Mouse (Mus musculus): Measurements from ENCODE around the gene Traf1.

The Traf1 gene

DNA sequence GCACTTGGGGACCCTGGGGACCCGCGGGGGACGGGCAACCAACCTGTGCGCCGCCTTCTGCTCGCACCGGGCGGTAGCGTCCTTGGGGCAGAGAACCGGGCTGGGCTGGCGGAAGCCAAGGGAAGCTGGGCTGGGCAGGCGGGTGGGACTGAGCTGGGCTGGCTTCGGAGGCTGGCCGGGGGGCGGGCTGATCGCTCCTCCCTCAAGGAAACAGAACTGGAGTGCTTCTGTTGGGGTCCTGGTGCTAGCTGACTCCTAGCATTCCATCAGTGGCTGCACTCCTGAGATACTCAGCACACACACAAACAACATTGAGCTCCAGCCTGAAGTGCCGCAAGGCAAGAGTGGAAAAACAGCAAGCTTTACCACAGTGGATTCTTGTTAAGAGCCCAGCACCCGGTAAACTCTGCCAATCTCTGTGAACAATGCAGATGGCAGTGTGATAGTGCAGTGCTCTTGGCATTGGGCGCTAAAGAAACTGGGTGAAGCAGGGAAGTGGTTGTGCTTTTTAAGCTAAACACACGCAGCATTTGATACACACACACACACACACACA lies at the start of gene Traf1:
Gene Traf1, minus strand, starts transcription at position 292 of the 556 bp plus-strand sequence.
- no peak for DNase-seq

DNA sequence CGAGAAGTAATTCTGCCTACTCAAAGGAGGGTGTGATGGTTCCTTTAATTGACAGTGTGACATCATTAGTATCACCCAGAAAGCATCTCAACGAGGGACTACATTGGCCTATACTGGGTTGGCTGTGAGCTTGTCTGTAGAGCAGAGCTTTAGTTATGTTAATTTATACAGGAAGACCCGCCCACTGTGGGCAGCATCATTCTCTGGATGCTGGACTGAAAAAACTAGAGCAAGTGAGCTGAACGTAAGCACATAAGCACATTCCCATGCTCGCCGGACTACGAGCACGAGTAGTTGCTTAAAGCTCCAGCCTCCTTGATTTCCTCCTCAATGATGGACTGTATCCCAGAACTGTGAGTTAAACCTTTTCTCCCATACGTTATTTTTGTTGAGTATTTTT lies 37.4 kb upstream of the Traf1 start:
- DNase-seq, result no peak

DNA sequence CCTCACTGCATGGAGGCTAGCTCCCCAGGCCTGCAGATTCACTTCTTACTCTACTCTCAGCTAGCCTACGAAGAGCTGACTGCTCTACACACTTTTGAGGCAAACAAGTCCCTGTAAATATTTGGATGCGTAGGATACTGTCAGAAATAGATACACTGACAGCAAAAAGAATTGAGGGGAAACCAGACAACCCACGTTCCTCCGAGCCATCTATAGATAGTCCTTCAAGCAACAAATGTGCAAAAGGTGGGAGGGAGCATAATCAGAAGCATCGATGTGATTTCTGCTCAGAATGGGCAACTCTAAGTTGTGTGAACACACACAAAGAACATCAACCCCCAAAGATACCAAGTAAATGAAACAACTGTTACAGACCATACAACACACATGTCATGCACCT lies 34.9 kb upstream of the Traf1 start:
- no peak for DNase-seq

DNA sequence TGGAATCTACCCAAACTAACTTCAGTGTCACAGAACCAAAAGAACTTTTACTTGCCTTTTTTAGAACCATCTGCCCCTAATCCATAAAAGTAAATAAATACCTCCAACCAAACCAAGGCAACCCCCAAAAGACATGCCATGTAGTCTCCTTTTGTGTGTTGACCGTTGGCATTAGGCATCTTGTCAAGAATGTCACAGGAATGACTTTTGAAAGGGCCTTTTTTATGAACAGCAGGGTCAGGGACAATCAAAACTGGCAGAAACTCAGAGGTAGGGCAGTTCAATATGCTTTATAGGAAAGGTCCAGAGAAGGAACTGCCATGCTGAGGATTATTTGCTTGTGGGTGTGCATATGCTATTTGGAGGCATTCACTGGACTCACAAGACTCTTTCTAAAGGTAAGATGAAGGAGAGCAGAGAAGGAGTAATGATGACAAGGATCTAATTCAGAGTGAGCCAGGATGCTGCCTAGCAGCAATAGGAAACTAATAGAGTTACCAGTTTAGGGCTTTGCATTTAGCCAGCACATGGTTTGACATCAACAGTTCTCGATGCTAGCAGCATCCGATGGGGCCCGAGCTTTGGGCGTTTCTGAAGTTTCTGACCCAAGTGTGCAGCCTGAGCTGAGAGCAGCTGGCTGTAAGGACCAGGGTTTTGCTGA lies 32.3 kb upstream of the Traf1 start:
- DNase-seq, result no peak

DNA sequence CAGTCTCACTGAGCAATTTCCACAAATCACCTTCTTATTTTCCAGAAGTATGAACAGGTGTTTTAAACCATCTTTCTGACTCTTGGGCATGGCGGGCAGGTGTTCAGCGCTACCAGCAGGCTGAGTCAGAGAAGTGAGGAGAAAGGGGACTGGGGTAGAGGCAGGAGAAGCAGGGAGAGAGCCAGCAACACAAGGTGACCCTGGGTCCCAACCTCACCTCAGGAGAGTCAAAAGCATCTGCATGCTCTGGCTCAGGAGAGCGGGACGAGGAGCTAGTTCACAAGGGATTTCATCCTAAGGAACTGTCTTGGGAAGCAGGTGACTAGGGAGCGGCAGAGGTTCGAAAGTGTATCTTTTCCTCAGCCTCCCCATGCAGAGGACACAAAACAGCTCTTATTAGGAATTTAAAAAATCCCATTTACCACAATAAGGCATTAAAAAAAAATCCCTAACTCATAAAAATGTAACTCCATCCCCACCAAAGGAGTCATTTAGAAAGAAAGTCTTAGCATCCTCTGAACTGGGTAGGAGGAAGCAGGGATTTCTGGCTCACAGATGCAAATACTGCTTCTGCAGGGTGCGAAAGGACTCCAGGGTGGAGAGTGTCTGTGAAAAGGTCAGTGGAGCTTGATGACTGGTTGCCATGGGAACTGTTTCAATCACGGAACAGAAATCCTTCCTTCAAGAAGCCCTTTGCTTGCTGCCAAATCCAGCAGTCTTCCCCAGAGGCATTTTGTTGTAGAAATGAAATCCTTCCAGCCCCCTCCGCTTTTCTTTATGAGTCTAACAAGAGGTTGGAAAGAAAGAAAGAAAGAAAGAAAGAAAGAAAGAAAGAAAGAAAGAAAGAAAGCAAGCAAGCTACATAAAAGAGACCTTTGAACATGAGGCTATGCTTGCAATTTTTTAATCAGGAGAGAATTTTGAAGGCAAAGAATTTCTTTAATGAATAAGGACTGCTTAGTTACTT lies 31.4 kb upstream of the Traf1 start:
- no peak for DNase-seq

DNA sequence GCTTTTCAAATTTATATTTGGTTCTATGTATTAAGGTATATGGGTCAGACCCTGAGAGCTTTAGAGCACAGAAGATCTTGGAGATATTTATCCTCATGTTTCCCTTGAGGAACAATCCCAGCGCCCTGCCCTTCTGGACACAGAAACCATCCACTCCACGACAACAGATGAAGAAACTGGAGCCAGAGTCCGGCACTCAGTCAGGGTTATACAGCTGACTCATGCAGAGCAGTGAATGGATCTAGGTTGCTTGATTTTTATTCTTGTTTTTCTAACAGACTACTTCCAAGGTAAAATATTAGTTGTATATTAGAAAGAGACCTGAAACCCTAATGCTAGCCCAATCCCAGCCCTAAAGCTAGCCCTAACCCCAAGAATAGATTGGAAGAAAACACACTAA lies 30.4 kb upstream of the Traf1 start:
- DNase-seq, result no peak

DNA sequence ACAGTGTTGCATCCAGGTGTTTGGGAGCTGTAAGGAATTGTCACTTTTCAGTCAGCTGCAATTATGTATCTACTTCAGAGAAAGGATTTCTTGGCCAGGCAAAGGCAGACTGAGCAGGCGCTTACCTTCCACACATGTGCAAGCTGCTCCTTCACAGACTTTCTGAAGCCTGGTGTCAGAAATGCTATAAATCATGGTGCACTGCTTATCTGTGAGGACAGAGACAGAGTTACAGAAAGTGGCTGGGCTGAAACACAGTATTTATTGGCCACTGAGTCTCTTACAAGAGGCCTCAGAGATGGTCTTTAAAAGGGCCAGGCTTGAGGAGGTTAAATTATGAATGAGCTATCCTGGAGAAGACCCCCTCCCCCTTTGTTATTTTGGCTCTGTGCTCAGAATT lies 28.2 kb upstream of the Traf1 start:
- no peak for DNase-seq

DNA sequence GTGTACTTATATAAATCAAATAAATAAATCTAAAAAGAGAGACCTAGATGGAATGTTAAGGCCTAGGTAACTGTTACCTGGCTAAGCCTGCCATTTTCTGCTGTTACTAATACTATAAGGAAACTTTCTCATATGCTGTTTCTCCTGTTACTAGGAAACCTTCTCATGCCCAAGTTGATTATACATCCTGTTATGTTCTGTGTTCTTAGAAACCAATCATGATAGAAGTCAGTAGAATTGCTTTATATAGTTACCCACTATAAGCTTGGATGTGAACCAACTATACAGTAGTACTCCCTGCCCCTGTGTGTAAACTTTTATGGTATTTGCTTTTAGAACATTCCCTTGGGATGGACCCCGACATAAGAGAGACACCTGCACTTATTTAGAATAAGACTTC lies 26.0 kb upstream of the Traf1 start:
- DNase-seq, result no peak

DNA sequence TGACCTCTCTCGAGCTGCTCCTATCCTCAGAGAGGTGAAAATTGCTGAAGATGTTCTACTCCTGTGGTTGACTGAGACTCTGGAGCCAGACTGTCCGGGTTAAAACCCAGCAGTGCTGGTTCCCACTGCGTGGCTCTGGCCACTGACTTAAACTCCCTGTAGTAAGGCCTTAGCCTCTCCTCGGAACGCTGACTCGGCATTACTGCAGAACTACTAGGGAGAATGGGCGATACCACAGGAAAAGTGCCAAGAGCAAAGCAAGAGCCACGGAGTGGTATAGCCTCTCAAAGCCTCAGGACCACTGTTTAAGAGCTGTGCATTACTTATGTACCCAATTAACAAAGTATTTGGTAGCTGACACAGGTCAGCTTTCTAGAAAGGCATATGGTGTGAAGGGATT lies 23.3 kb upstream of the Traf1 start:
- DNase-seq, result no peak

DNA sequence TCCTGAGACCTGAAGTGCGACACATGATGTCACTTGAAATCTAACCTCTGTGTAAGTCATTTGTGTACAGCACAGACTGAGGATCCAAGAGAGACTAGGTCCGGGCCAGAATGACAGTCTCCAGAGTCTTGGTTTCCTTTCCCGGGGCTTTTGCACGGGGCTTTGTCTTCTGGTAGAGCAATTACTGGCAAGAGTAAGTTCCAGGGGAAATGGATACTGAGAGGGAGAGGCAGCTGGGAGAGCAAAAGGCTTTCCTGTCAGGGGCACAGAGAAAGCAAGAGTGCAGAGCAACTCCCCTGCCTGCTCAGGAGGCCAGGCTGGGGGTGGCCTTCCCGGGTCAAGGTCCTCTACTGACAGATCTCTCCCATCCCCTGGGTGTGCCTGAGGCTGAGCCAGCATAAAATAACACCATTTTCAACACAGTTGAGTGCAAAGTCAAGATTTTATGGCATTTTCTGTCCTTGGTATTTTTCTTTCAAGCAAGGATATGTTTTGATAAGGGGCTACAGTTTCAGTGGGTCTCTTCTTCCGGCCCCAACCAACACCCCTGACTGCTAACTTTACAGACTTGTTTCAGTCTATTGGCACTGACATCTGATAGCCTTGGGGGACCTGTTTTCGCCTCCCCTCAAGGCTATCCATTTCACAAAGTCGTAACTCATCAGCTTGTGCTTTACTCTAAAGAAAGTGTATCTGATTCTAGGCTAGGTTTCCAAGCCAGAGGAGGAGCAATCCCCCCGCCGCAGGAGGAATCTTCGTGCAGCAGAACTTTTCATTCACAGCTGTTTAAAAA lies 21.5 kb upstream of the Traf1 start:
- no peak for DNase-seq

DNA sequence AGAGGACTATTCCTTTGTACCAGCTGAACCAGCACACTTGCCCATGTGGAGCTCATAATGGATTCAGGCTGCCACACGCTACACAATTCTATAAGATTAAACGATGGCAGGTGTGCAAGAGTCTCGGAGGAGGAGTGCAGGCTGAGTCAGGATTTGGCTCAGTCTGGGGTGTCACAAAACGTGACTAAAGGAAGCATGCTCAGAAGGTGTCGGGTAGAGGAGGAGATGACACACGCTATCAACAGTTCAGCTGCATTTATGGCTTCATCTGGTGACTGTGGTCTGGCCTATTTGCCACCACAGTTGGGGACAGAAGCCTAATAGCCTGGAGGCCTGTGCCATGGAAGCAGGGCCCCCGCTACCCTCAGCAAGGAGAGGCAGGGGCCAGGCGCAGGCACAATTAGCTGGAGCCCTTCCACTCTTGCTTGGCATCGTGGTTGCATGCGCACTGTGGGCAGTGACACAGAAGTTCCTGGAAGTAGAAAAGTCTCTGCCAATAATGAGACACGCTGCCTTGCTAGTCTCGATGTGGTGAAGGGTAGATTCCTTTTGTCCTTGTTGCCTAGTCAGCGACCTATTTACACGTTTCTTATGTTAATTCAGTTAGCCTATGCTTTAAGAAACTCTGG lies 20.6 kb upstream of the Traf1 start:
- DNase-seq, result no peak

DNA sequence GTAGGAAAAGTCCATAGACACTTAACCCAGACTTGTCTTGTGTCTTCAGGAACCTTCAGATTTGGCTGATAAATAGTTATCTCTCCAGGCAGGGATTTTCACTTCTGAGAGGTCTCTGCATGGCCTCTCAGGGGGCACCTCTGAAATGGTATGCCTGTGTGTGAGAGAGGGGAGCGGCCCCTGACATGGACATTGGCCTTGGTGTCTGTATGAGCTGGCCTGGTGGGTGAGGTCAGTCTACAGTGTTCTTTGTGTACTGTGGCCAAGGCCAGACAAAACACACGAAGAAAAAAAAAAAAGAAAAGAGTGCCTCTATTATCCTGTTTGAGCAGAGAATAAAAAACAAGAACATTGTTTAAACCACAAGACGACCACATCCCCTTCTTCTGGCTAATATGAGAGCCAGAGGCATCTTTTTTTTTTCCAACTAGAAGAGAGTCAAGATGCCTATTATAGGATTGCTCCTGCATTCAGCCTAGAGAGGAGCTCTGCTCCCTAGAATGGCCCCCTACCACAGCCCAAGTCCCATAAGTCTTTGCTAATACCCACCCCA lies 18.0 kb upstream of the Traf1 start:
- no peak for DNase-seq

DNA sequence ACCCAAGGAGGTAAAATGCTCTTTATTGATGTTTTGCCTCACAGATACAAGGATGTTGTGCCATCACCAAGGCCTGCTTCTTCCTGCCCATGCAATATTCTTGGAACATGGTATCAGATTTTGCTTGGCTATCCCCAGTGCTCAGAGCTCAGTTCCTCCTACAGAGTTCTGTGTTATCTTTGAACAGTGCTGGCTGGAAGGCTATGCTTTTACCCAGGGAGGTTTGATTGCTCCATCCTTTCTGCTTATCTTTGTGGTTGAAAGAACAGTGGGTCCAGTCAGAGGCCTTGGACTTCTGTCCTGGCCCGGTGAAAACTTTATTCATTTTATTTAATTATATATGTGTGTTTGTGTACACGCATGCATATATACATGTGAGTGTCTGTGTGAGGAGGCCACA lies 16.7 kb upstream of the Traf1 start:
- no peak for DNase-seq

DNA sequence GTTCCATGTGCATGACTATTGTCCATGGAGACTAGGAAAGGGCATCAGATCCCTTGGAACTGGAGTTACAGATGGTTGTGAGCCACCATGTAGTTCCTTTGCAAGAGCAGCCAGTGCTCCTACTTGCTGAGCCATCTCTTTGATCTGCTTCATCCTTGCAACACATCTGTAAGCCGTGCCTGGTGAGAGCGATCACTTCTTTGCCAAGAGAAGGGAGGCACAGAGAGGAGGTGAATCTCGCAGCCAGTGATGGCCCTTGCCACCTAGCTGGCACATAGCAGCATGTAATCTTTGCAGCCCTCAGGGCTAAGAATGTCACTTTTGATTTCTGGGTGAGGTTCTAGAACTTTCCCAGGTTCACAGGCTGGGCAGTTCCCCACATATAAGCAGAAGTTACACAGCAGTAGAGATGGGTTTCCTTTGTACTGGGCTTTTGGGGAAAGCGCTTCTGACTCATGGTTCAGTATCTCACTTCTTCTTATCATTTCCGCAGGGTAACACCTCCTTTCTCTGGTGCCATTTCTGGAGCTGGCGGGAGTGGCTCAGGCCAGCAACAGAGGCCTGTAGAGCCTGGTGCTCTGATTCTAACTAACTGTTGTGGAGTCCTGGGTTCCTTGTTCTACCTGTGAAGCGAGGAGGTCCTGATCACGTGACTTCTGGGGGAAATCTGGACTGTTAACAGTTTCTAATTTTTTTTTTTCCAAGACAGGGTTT lies 15.5 kb upstream of the Traf1 start:
- no peak for DNase-seq

DNA sequence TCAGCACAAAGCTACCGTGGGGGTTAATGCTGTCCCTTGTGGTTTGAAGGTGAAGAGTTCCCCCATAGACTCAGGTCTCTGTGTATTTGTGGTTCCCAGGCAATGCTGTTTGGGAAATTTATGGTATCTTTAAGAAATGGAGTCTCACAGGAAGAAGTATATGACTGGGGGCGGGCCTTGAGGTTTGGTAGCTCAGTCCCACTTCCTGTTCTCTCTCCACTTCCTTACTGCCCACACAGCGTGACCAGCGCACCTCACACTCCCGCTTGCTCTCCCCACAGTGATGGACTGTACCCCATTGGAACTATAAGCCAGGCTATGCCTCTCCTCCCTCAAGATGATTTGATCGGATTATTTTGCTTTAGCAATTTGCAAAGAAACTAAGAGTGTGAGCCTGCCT lies 14.9 kb upstream of the Traf1 start:
- no peak for DNase-seq

DNA sequence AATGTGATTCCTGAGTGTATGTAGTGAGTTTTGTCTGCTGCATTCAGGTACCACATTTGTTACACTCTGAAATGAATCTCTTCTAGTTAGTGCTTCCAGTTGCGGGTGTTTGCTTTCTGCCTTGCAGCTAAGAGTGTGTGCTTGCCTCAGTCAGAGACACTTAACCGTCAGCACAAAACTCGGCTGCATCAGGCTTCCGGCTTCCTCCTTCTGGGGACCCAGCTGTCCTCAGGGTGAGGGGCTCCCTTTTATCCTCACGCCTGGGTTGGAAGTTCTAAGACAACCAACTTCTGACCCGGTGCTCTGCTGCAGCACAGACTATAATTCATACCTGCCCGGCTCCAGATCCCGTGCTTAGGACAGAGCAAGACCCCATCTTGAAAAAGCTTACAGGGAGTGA lies 11.5 kb upstream of the Traf1 start:
- no peak for DNase-seq

DNA sequence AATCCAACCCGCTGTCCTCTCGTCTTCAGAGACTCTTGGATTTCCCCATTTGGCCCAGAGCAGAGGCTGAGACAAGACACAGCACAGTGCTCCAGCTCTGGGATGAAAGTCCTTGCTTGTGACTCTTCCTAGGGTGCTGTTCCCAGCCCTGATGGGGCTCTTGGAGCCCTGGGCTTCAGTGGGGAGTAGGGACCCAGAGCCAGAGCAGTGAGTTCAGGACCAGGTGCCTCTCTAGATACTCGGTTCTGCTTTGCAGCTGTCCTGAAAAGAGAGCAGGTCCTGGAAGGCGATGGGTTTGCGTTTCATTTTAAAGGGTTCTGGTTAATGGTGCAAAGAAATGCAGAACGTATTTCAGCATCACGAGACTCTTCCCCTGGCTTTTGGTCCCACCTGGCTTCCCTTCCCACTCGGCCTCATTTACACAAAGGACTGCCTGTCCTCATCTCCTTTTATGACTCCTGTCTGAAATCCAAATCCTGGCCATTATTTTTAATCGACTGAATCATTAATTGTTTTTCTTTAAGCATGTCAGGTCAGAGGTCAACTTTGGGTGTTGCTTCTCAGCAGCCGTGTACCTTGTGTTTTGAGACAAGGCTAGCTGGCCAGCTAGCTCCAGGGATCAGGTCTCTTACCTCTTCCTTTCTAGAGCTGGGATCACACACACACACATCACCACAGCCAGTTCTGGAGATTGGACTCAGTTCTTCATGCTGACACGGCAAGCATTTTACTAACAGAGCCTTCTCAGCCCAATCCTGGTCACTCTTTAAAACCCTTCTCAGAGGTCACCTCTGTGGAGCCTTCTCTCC lies 9.7 kb upstream of the Traf1 start:
- DNase-seq, result no peak

DNA sequence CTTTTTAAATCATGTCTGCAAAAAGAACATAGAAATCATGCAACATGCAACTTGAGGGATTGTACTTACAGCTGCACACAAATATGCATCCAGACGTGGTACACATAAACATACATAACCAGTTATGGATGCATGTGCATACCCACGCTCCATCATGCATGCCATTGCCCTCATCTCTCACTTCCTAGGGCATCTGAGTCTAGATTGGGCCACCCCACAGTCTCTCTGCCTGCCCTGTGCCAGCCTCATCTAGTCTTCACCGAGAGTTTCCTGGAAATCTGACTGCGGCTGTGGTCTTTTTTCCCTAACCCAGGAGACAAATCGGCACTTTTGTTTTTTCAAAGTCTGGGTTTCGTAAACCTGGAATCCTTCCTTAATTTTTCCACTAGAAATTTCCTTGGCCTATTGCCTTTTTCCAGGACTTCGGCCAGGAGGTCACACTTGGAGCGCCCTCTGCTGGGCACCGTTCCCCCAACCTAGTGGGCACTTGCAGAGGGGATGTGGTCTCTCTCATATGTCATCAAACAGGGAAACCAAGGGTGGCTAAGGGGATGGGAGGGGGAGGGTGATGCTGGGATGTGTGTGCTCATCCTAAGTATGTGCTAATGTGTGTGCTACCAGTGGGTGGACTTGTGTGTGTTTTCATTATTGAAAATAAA lies 8.6 kb upstream of the Traf1 start:
- DNase-seq, result peak; percentile 76

DNA sequence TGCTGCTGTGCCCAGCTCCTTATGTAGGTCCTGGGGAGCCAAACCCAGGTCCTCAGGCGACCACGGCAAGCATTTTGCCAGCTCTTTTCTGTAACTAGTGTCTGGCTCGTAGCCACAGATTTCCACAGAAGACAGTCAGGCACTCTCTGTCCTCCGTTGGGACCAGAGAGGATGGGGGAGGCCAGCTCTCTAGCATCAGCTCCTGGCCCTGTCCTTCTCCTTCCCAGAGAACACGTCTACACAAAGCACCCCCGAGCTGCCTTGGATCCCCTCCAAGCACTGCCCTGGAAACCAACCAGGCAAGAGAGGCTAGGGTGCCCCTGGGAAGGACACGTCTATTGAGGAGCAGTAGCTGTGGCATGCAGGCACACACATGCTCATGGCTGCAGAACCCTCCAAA lies 7.6 kb upstream of the Traf1 start:
- peak; percentile 25 for DNase-seq

DNA sequence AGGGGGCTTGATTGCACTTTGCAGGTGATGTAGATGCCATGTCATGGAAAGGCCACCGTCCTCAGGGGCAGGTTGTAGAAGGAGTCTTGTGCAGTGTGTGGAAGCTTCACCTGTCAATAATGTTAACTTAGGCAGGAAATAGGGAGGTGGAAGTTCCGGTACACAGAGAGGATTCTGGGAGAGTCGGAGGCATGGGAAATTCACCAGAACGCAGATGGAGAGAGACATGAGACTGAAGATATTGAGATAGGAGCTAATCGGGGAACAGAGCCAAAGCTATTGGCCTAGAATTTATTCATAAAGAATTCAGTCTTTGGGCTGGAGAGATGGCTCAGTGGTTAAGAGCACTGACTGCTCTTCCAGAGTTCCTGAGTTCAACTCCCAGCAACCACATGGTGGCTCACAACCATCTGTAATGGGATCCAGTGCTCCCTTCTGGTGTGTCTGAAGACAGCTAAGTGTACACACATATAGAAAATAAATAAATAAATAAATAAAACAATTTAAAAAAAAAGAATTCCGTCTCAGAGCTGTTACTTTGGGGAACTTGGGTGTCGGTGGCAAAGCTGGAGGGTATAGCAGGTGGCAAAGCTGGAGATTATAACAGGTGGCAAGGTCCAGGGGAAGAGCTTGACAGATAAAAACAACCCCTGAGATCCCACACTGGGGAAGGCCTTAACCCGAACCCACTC lies 4.8 kb upstream of the Traf1 start:
- no peak for DNase-seq

Data from right cerebral cortex, postnatal 4 days (tissue).